Mouse (Mus musculus) R1 (cell line): ENCODE measurements at regions not wholly inside any gene's neighbourhood (a gene's known extent, or its start where the extent isn't known, plus 50 kb on each side); places are given as distances from the start of the nearest gene placed in this dataset.
A peak's percentile ranks its signal among the peaks of the same experiment; 100 is the strongest.

Source experiments
- DNase-seq: peaks from one replicate; pipeline ENCODE4 v3.0.0-alpha.2; 2018; ENCODE audit warnings: low read depth, low spot score

DNA sequence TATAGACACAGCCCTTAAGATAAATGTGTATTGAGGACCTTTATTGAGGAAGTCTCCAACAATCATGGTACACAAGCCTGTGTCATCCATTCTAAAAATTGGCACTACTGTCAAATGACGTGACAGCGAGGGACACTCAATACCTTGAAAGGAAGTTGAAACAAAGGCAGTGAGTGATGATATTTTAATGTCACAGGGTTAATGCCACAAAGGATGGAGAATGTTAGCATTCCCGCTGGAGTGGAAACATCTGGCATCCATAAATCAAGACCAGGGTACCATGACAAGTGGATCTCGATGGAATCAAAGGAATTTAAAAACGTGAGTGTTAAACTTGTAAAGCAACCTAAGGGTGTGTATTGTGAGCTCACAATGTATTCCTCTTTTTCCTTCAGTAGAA is 441.5 kb downstream of the Basp1 start:
- no peak for DNase-seq

DNA sequence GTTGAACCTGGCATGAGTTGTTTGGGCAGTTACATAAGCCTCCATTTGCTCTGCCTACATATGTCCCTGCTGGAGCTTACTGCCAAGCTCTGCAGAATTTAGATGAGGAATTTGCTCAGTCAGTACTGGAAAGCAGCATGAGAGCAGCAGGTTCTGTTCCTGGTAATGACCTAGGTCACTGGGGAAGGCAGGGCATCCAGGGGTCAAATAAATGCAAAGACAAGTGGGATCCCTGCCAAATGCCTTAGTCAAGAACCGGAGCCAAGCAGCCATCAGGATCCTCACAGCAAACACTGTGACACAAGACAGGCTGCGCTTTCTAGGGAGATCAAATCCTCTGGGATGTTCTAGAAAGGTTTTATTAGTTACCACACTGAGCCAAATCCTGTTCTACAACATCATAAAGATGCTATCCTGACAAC is 444.2 kb downstream of the Basp1 start:
- DNase-seq = peak; percentile 16

DNA sequence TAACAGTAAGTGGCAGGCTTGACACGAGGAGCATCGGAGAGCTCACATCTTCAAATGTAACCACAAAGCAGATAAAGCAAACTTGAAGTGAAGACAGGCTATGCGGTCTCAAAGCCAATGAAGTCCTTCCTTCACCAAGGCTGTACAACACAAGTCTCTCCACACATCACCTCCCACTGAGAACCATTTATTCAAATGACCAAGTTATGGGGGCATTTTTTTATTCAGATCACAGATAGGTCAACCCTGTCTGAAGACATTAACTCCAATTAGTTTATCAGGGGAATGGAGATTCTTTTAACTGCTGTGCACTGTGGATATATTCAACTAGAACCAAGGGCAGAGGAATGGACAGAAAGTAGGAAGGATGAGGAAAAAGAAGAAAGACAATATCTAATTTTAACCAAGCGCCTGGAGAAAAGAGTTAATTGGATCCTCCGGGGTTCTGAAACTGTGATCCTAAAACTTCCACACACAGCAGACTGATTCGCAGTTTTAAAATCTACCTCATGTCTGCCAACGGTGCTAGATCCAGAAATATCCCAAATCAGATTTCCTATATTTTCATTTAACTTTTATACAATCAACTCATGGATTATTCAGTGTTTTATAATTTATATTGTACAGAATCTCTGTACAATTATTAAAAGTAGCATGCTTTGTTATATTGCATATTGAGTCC is 444.8 kb downstream of the Basp1 start:
- no peak for DNase-seq

DNA sequence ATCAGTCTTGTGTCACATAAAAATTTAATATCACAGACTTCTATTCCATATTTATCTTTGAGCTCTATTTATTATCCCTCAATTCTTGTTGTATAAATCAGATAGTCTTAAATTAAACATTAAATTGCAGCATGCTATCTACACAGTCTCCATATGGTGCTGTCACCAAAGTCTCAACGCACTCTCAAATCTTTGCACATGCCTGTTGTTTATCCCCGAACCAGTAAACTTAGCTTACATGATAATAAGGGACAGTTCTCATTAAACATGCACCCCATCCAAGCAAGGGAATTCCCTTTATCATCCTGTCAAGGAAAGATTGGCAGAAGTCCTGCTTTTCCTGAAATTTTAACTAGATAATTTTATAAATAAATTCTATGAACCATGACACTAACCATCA is 483.8 kb downstream of the Basp1 start:
- no peak for DNase-seq

- no peak for DNase-seq
These were observed 501.7 kb downstream of the Basp1 start for GRCm38 (mm10) chr15:24911866-24912265.

DNA sequence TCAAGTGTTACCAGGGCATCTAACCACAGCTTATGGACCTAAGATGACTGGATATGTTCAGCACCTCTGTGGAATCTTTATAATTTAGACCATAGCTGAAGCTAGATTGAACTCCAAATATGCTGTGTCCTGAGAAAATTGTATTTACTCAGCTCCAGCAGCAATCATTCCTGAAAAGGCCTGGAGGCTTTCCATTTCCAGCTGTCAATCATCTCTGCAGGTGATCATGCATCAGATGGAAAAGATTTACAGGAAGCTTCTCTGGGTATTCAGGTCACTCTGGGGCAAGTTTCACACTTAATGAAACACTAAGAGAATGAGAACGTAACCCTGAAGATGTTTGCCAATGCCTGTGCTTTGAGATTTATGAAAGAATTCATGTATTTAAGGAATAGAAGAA is 502.1 kb downstream of the Basp1 start:
- no peak for DNase-seq

DNA sequence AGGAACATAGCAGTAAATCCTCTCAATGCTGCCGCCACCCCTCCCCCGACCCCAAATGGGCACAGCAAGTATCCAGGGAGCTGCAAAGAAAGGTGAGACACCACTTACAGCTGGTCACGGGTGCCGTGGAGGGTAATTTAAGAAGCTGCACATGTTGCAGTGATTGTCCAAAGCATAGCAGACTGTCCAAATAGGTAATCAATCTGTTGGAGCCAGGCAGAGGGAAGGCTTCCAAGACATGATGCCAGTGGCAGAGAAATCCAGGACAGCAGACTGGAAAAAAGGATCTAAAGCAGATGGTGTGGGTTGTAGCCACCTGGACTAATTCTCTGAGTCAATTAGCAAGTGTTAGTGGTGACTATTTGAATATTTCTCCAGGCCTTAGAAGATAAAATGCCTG is 506.6 kb downstream of the Basp1 start:
- DNase-seq = no peak

DNA sequence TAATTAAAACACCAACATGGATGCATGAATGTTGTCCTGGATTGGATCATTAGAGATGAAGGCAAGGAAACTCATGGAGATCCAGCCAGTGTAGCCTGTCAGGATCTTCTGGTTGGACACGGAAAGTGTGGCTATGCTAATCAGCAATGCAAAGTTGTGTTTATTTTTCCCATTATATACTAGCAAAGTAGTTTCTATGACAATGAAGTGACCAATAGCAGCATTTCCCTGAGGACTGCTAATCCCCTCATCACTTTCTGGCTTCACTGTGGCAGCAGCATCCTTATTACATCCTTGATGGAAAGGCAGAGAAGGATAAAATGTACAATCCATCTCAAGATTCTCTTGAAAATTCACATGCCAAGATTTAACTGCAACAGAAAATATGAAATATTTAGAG is 534.7 kb downstream of the Basp1 start:
- DNase-seq = no peak

DNA sequence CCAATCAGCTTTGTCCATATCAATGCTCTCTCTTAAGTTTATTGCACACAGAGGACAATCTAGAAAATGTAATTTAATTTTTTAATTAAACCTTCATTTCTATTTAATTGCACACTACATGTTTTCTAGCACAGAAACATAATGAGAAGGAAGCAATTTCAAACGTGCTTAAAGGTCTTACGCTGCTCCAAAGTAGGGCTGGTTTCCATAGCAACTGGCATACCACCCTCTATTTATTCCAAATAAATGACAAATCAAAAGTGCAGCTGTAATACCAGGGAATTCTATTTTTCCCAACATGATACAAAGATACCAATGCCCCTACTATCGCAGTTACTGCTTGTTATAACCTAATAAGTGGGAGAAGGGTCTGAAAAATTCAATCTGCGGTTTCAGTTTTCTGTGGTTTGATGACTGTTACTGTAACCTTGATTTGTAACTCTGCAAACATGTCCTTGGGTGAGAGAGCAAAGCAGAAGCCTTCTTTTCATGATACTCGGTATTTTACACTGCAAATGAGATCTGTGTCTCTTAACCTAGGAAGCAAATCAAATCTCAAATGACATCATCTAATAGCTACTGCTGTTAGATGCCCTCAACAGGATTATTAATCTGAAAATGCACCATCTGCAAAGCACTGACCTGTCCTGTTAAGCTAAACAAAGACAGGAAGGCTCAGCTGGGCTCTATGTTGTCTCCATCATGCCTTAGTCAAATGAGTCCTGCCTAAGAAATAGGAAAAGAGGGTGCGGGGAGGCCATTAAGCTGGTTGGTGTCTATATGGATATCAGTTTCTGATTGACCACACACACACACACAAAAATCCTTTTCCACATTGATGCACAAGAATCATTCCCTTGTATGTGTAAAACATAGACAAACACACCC is 535.6 kb downstream of the Basp1 start:
- no peak for DNase-seq

GRCm38 (mm10) chr15:24876157-24876731 is 537.3 kb downstream of the Basp1 start:
- DNase-seq = no peak

- DNase-seq = no peak
These were observed 573.3 kb downstream of the Basp1 start for GRCm38 (mm10) chr15:24840271-24840670.

- no peak for DNase-seq
These were observed 575.2 kb downstream of the Basp1 start for GRCm38 (mm10) chr15:24838390-24838789.

- DNase-seq = no peak
These were observed 585.7 kb downstream of the Basp1 start for GRCm38 (mm10) chr15:24827881-24828280.

DNA sequence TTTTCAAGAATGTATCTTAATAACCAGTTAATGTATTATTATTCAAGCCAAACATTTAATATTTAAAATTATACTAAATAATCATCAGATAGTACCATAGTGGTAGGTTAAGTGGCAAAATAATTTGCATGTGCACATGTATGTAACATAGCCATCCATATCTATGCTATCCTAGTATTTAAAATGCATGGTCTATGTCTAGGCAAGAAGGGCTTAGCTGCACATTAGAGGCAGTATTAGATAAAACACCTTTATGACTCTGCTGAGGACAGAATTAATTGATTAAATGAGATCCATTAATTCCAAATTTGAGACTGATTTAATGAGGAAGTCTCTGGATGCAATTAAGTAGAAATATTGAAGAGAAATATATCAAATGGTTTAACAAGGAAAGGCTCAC is 586.3 kb downstream of the Basp1 start:
- no peak for DNase-seq

GRCm38 (mm10) chr15:24796836-24797235 is 616.7 kb downstream of the Basp1 start:
- no peak for DNase-seq

DNA sequence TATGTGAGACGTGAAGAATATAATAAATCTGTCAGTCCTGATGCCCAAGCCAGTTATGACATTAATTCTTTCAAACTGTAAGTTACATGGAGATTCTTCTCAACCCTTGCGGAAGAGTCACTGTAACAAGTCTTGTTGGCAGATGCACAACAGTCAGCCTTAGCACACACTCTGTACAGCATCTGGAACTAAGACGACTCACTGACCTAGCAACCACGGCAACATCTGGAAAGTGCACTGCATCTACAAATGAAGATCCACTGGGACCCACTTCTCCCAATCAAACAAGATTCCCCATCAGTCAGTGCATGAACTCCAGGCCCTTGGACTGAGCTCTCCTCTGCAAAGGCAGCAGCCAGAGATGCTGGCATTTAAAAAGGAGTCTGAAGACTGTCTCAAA is 620.2 kb downstream of the Basp1 start:
- DNase-seq = no peak

- DNase-seq = no peak
These were observed 627.2 kb downstream of the Basp1 start for GRCm38 (mm10) chr15:24786336-24786735.

GRCm38 (mm10) chr15:24778234-24778633 is 635.3 kb downstream of the Basp1 start:
- no peak for DNase-seq

DNA sequence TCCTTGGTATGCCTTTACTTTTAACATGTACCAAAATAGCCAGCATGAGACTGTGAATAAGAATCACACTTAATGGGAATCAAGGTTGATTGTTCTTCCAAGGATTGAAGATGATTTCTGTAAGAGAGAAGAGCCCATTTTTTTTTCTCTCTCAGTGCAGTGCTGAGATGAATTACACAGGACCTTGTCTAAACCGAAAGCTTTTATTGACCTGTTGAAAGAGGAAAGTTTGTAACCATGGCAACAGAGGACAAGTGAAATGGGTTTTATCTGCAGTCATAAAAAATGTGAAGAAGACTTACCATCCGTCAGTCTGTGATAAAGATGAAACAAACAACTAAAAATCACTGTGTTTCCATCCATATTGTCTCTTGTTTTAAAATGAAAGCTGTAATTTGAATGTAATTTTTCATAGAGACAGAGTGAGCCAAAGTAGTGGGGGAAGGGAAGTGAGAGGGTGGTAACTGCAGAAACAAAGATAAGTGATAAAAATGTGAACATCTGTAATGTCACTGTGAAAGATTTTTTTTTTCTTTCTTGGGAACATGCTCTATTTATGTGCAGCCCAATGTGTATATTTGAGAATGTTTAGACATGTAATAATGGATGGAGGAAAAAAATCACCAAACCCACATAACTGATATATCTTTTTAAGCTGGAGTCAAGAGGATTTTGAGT is 661.9 kb downstream of the Basp1 start:
- DNase-seq = peak; percentile 4

GRCm38 (mm10) chr15:24743240-24743639 is 670.3 kb downstream of the Basp1 start:
- no peak for DNase-seq

DNA sequence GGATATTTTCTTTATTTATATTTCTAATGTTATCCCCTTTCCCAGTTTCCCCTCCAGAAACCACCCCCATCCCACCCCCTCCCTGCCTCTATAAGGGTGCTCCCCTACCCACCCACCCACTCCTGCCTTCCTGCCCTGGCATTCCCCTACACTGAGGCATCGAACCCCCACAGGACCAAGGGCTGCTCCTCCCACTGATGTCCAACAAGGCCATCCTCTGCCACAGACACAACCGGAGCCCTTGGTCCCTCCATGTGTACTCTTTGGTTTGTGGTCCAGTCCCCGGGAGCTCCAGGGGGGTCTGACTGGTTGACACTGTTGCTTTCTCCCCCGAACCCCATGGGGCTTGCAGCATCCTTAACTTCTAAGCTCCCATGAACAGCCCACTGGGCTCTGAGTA is 688.4 kb downstream of the Basp1 start:
- DNase-seq = no peak

DNA sequence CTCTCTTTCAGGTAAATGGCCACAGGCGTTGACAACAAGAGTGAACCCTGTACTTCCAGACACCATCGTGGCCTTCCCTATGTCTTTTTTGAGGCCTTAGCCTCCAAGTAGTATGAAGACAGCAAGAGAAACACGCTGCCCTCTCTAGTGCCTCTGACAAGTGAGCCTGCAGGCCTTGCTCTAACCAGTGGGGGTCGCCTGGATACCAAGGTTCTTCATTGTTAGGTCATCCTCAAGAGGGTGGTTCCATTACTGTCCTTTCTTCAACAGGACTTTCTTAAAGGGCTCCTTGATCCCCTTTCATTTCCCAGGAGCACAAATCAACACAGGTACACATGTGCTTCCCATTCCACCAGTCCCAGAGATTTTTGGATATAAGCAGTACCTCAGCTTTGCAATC is 688.9 kb downstream of the Basp1 start:
- peak; percentile 61 for DNase-seq
